Mouse (Mus musculus) heart, postnatal 14 days (tissue): ENCODE measurements around the gene Plekha6. TPM values are rescaled to one million over a fixed set of nuclear protein-coding genes. Genes with fewer than 3 reads are reported as not detected.
"Not testable (repeated sequence)": the region's sequence is repeated elsewhere in the genome, so short reads cannot be mapped to it uniquely, and the experiment has no call there.

ENCODE experiments used
- DNase-seq, 2 experiments: peaks; one replicate each; pipeline ENCODE4 v3.0.0; 2021 to 2022
- intact Hi-C: fragments of 180-260 bp; cut with DNase I; formaldehyde crosslinking; loops from one replicate; pipeline ENCODE4 v1.15.1; 2025
- total RNA-seq, 2 experiments: library from RNA; stranded (reverse); gene quantifications; 2 replicates each; pipeline ENCODE4 v1.2.3; 2021

The Plekha6 gene
- total RNA-seq, 2 experiments from 2014 or later: 69.0 to 81.8 TPM

DNA sequence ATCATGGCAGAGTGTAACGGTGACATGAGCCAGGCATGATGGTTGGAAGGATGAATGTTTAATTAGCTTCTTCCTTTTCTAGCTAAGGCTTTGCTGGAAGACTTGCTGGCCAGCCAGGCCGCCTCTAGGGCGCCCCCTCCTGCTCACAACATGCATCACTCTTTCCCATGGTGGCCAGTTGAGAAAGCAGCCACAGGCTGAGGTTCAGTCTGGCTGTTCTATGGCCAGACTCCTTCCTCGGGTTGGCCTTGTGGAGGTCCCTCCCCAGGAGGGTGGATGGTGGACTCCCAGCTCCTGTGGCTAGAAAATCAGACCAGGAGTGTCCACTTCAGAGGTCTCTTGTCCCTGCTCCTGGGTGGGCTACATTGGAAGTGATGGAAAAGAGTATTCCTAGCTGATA, 142.8 kb downstream of the Plekha6 start:
- intact Hi-C loops: loop anchor here (1.0 to 10.0 kb wide), 4 partner anchors 82 to 262 kb away; partner anchors contain the start of gene Pik3c2b
- DNase-seq: peak; percentile 88 to 90

DNA sequence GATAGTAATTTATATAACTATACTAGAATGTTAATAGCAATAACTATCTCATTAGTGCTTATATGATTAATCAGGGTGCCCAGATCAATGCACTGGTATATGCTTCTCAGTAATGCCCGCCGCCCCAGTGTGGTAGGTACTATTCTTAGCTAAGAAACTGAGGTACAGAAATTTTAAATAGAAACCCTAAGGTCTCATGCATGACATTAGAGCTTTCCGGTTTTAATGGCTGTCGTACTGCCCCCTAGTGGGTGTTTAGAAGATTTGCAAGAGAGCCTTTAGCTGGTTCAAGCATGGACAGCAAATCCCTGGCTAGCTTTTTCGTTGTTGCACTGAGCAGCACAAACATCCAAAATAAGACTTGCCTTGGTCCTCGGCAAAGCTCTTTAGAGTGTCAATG, 143.3 kb downstream of the Plekha6 start:
- DNase-seq: peak; percentile 27 to 61

DNA sequence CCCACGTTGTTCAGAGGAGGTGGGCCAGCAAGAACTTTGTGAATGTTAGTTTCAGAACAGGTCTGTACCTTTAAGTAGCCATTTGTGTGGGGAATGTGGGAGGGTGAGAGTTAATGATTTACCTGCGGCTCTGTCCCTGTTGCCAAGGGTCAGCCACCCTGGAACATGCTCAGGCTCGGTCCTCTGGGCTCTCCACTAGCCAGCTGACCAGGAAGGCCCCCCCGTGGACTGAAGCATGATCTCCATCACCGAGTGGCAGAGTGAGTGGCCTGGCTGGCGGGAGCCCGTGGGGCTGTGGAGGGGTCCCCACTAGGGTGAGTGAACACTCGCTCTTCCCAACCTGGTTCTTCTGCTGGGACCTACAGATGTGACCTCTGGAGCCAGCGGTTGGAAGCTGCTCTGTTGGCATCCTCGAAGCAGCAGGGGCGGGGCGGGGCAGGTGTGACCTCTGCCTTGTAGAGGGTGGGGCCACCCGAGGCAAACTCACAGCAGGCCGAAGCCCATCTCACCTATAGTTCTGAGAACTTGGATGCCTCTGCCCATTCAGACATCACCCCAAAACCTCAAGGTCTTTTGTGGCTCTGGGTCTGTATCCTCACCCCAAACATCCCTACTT, 145.8 kb downstream of the Plekha6 start, which contains the start of gene Golt1a:
Gene Golt1a, plus strand, starts transcription at position 149 of the 616 bp plus-strand sequence.
- no peak for DNase-seq
- intact Hi-C loops: loop anchor here (10.0 kb wide), 2 partner anchors 85 to 265 kb away; partner anchors contain the start of gene Pik3c2b

More for the DNA sequence above, 143.3 kb downstream of the Plekha6 start:
- intact Hi-C loops: loop anchor here (10.0 kb wide), 2 partner anchors 83 to 263 kb away; partner anchors contain the start of gene Pik3c2b

DNA sequence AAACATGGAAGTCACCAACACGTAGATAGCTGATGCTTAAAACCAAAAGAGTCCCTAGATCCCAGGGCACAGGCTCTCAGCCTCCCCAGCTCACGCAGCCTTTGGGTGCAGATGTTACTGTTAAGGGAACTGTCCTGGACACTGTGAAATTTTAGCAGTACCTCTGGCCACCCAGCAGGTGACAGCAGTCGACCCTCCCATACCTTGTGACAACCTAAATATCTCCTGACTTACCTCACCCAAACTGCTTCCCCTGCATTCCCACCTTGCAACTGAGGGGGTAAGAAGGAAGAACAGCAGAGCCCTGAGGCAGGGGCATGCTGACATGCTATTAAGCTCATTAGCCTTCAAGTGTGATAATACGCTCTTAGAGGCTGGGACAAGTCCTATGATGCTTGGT, 147.2 kb downstream of the Plekha6 start:
- intact Hi-C loops: no loop called here
- no peak for DNase-seq

DNA sequence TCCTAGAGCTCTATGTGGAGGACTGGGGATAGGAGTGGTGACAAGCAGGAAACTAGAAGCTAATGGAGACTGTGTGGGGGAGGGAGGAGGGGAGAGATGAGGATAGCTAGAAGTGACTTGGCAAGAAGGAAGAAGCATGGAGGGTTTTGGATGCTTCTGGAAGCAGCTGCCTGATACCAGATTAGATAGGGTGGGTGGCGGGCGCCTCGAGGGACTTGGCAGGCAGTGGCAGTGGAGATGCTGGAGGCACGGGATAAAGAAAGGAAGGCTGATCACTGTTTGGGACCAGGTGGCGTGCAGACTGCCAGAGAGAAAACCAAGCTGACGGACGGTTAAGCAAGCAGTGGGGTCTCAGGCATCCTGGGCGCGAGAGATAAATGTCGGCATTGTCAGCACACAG, 147.9 kb downstream of the Plekha6 start:
- intact Hi-C loops: no loop called here
- no peak for DNase-seq

DNA sequence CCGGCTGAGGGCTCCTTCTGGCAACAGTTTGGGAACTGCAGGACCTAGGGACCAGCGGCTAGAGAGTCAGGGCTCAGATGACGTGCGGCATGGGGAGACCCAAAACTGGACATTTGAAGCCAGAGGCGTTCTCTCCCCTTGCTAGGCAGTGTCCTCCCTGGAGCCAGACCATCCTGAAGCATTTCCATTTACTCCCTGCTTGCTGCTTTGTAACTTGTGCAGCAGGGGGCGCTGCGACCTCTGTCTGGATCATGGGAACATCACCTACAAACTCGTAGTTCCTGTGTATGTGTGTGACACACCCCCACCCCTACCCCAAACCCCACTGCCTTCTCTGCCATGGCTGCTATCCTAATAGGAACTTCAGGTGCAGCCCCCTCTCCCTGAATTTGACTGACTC, 150.4 kb downstream of the Plekha6 start:
- peak; percentile 68 to 77 for DNase-seq
- intact Hi-C loops: loop anchor here (1.0 to 2.0 kb wide), 2 partner anchors 38 to 296 kb away; partner anchors contain the start of gene Snrpe

DNA sequence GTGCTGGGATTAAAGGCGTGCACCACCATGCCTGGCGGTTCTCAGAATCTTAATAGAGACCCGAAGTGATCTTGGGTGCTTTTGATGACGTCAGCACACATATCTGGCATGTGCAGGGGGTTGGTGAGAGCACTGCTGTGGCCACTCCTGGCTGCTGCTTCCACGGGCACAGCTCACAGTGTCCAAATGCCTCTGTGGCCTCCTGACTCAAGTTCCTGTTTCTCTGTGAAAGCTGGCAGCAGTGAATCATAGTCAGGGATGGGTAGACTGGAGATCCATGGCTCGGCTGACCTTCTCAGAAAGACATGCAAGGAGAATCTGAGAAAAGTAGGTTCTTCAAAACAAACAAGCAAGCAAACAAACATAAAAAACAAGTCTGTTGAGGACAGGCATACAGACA, 151.8 kb downstream of the Plekha6 start:
- intact Hi-C loops: loop anchor here (2.0 kb wide), 1 partner anchor 37 kb away; no protein-coding TSS in a partner anchor
- no peak for DNase-seq

DNA sequence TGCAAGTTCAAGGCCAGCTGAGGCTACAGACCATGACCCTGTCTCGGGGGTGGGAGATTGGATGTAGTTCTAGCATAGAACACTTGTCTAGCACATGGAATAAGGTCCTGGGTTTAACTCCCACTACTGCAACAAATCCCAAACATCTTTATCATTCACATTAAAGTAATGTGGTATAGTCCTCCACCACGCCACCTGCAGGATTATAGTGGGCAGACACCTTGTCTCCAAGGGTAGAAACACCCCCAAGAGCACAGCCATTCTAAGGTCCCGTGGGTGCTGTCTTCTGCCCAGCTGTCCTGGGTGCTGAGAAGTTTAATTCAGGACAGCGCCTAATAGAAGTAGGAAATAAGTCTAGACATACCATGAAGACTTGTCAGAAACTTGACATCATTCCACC, 152.6 kb downstream of the Plekha6 start:
- no peak for DNase-seq
- intact Hi-C loops: no loop called here

DNA sequence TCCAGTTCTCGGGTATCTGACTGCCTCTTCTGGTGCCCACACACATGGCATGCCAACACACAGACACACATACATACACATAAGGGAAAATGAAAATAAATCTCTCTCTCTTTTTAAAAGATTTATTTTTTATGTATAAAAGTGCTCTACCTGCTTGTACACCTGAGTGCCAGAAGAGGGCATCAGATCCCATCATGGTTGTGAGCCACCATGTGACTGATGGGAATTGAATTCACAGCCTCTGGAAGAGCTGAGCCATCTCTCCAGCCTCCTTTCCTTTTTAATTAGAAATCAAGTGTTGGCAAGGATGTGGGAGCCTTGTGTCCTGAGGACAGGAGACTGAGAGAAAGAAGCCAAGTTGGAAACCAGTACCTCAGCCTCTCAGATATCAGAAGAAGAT, 153.1 kb downstream of the Plekha6 start:
- intact Hi-C loops: no loop called here

DNA sequence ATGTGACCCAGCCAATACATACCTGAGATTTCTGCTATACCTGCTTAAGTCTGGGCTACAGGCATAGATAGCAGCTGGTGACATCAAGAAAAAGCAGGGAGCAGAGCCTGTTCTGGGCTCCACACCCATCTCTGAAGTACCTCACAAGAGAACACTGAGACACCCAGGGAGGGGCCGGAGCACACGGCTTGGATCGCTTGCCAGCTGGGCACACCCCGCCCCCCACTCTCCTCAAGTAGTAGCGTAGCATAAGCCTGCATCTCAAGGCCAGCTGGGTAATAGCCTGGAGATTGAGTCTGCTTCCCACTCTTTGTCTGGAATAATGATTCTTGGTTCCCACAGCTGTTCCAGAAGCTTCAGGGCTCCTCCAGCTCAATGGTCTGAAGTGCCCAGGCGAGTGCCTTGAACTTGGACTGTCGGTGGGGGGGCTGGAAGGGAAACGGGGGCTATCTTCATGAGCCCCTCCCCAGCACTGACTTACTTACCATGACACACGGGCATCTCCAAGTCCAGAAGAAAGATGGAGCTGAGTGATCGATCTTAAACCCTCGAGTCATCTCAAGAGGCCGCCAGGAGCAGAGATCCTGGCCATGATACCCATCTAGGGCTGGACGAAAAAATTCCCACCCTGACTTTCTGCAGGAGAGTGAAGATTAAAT, 157.4 kb downstream of the Plekha6 start, which contains the start of gene Kiss1:
Gene Kiss1, plus strand, starts transcription at position 609 of the 659 bp plus-strand sequence.
- DNase-seq: no peak
- intact Hi-C loops: no loop called here

More for the DNA sequence above, 153.1 kb downstream of the Plekha6 start:
- no peak for DNase-seq

DNA sequence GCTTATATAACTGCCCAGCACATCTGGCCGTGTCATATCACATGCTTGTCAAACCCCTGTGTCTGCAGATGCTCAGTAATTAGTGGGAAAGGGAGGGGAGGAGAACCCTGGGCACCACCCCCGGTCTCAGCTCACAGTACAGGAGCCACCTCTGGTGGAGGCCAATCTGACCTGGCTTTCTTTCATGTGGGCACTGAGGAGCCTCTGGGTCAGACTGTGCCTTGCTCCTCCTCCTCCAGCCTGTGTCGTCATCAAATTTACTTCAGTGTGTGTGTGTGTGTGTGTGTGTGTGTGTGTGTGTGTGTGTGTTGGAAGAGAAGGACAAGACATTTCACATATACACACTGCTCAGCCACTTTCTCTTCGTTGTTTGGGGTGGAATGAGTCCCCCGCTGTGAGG, 159.3 kb downstream of the Plekha6 start:
- intact Hi-C loops: no loop called here

DNA sequence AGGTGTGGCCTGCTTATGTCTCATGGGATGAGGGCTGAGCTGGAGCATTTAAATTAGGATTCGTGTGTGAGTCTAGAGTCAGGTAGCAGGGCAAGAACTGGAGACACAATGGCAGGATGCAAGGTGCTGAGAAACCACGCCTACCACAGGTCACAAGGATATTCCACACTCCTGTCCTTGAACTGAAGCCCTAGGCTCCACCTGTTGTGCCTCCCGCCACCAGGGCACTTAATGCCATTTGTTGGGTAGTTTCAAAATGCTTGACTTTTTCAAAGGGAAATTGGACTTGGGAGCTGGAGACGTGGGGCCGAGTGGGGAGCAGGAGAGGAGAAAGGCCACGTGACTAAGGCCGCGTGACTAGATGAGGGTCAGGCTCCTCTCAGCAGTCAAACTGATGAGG, 161.9 kb downstream of the Plekha6 start:
- intact Hi-C loops: no loop called here
- no peak for DNase-seq

More for the DNA sequence above, 159.3 kb downstream of the Plekha6 start:
- no peak for DNase-seq

DNA sequence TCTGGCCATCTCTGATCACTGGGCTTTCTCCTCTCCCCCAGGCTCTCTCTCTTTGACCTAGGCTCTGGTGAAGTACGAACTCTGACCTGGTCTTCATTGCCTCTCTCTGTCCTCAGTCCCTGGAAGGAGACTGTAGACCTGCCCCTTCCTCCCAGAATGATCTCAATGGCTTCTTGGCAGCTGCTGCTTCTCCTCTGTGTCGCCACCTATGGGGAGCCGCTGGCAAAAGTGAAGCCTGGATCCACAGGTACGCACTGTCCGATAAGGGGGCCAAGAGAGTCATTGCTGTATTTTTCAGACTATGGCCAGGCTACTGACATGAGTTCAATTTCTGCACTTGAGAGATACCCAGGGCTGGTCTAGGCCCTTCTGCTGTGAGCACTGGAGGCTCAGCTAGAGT, 163.1 kb downstream of the Plekha6 start:
- DNase-seq: no peak
- intact Hi-C loops: no loop called here

DNA sequence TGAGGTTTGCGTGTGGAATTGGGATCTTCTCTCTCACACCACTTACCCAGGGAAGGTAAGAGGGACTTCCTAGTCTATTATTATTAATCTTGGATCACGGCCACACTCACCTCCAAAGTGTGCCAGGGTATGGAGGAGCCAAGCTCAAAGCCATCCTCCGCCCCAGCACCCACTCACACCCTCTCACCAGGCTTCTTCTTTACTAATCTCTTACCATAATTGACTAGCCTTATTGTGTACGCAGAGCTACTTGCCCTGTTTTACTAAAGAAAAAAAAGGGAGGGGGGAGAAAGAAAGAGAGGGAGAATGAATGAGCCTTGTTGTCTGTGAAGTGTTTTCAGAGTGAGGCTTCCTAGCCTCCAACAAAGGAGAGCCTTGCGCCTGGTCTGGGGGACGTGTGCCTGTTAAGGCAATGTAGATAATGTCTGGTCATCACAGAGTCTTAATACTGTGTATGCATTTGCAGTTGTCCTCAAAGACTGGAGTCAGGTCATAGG, 164.3 kb downstream of the Plekha6 start:
- DNase-seq: no peak
- intact Hi-C loops: no loop called here

DNA sequence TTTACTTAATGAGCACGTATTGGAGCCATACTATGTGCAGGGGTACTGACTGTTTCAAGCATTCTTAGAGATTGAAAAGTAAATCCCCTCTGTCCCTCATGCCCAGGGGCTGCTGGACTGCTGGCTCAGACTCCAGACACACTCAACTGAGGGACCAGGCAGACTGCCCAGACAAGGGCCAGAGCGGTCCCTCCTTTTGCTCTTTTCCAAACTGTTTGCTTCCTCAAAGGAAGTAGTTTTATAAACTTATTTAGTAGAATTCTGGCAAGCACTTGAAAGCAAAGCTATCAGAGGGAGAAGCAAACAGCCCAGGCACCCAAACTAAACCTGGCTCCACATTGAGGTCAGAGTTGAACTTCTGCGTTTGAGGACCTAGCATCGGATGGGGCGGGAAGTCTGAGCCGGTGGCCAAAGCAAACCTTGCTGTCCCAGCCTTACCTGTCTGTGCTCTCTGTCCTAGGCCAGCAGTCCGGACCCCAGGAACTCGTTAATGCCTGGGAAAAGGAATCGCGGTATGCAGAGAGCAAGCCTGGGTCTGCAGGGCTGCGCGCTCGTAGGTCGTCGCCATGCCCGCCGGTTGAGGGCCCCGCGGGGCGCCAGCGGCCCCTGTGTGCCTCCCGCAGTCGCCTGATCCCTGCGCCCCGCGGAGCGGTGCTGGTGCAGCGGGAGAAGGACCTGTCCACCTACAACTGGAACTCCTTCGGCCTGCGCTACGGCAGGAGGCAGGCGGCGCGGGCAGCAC, 165.1 kb downstream of the Plekha6 start:
- DNase-seq: peak in 1 of 2 experiments; percentile 11
- intact Hi-C loops: no loop called here

DNA sequence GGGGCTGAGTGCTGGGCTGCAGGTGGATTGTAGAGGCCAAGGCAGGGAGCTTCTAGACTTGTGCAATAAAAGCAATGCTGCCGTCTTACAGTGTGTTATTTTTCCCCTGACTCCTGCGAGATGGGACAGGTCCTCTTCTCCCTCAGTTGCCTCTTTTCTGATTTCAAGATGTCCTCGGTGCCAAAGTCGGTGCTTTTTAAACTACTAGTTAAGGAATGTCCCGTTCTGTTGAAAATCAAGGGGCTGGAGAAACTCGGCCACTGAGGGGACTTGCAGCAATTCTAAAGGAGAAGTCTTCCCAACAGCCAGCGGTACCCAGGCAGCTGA, 165.6 kb downstream of the Plekha6 start:
- intact Hi-C loops: no loop called here
- no peak for DNase-seq

DNA sequence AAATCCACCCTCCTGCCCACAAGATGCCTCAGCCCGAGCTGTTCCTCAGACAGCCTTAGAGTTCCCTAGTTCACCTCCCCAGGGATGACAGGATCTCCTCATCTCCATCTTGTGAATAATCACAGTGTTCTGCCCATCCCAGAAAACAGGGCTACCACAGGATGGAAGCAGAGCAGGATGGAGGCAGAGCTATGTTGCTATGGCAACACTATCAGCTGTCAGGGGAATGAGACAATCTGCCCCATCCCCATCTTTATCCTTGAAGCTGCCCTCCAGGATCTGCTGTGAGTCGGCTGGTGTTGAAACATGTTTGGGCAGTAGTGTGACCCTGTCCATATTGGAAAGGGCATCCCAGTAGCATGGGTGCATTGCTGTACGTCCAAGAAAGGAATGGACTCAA, 167.1 kb downstream of the Plekha6 start:
- intact Hi-C loops: no loop called here
- DNase-seq: no peak

DNA sequence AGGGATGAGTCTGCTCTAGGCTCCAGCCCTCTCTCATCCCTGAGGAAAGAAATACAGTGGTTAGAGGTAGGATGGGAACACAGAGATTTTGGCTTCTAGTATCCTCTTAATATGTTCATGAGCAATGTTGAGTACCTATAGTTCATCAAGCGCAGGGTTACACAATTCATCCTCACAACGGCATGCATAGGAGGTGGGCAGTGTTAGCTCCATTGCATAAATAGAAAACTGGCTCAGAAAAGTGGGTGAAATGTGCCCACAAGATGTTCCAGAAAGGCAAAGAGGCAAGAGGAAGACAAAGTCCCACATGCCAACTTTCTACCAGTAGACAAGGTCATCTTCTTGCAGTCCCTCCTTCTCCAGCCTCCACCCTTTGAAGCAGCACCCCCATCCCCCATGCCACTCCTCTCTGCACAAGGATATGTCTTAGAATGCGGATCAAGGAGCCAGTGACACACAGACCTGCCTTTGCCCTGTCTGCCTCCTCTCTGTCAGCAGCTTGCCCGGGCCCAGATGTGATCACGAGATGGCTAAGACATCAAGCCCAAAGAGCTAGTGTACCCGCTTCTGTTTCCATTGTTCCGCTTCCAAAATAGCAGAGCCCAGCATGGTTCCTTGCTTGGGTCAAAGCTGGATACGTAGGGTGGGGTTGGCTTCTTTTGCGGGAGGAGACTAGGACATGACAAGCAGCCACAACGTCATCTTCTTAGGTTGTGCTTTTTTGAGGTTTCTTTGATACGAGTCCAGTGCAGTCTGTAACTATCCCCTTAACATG, 168.8 kb downstream of the Plekha6 start:
- intact Hi-C loops: no loop called here
- no peak for DNase-seq

DNA sequence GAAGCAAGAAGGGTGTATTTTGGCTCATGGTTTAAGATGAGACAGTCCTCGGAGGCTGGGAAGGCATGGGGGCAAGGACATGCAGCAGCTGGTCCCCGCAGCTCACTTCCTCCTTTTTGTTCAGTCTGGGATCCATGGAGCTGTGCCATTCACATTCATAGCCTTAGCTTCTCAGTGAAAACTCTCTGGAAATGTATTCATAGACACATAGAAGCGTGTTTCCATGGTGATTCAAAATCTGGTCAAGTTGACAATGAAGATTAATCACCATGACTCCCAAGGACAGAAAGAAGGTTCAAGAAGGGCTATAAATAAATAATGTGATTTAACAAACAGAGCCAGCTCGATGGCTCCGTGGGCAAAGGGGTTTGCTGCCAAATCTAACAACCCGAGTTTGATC, 169.9 kb downstream of the Plekha6 start:
- no peak for DNase-seq
- intact Hi-C loops: no loop called here

DNA sequence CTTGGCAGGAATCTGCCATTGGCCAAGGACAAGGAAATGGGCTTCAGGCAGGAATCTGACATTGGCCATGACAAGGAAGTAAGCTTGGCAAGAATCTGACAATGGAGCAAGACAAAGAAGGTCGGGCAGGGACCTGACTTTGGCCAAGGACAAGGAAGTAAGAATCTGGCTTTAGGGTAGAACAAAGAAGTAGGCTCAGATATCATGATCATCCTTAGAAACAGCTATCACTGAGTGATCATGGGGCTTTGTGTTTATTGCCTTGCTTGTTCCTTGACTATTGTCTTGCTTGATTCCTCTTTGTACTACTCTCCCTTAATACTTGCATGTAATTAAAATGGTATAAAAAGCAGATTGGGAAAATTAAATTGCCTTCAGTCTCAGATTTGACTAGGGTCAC, 176.4 kb downstream of the Plekha6 start:
- DNase-seq, intact Hi-C loops: not testable (repeated sequence)
